Comparison of ENCODE assay signal across 10 mouse cellular contexts in genomic region chr8:102978161-102978581, GRCm38 (mm10).
DNase-seq lines count a peak whose midpoint lies in the region; ATAC-seq lines count a peak whose summit lies in the region.
"Had no signal": no experiment of that assay in that cellular context is flagged by ENCODE, and none has a peak within 500 bp of the region (broad histone marks: within the 10 kb centered on the region; RNA-seq: fewer than 3 reads in every experiment).

No protein-coding gene starts in this region.

- no peak overlapping the region for H3K4me2 ChIP-seq in embryonic facial prominence, embryonic 13.5 days
- no peak overlapping the region for H3K4me2 ChIP-seq in midbrain, embryonic 12.5 days (replicated peaks)

- peaks cover 28% of the 10 kb centered on the region for H3K4me1 ChIP-seq in embryonic facial prominence, embryonic 13.5 days
- H3K4me1 ChIP-seq in midbrain, embryonic 12.5 days = peaks cover 3% of the 10 kb centered on the region; the same call in 1 of the 2 replicates

- no peak overlapping the region for H3K4me3 ChIP-seq in embryonic facial prominence, embryonic 13.5 days
- H3K4me3 ChIP-seq in midbrain, embryonic 12.5 days = no peak overlapping the region

- H3K27ac ChIP-seq in embryonic facial prominence, embryonic 13.5 days = peak overlapping the region; percentile 57; the same call in 1 of the 2 replicates
- no peak overlapping the region for H3K27ac ChIP-seq in midbrain, embryonic 12.5 days (replicated peaks)

- H3K27me3 ChIP-seq in embryonic facial prominence, embryonic 13.5 days = no peaks in the 10 kb centered on the region
- H3K27me3 ChIP-seq in midbrain, embryonic 12.5 days = no peaks in the 10 kb centered on the region

- H3K9ac ChIP-seq in embryonic facial prominence, embryonic 13.5 days = no peak overlapping the region
- H3K9ac ChIP-seq in midbrain, embryonic 12.5 days (replicated peaks) = no peak overlapping the region

- 23% methylated on average over 7 of the region's 7 CpGs for whole genome bisulfite sequencing in embryonic facial prominence, embryonic 13.5 days
- whole genome bisulfite sequencing in midbrain, embryonic 12.5 days = 73% methylated on average over 7 of the region's 7 CpGs

- 0 out of 2 replicates have a peak, but pooled peaks have one; percentile 15 for ATAC-seq in embryonic facial prominence, embryonic 13.5 days (ENCODE audit: insufficient number of reproducible peaks, insufficient read depth, low FRiP score, low TSS enrichment, low read depth)
- 0 out of 2 replicates have a peak, but pooled peaks have one; percentile 41 for ATAC-seq in midbrain, embryonic 12.5 days (ENCODE audit: low FRiP score, low read depth)
- ATAC-seq: Patski had no signal

- H3K9me3 ChIP-seq in embryonic facial prominence, embryonic 13.5 days = no peaks in the 10 kb centered on the region
- no peaks in the 10 kb centered on the region for H3K9me3 ChIP-seq in midbrain, embryonic 12.5 days

- H3K36me3 ChIP-seq in embryonic facial prominence, embryonic 13.5 days = no peaks in the 10 kb centered on the region
- no peaks in the 10 kb centered on the region for H3K36me3 ChIP-seq in midbrain, embryonic 12.5 days

- peak; percentile 22 for DNase-seq in kidney, adult 9 months
- no peak for DNase-seq in kidney, adult 18-20 months
- DNase-seq in kidney, postnatal 25 days = peak; percentile 8 to 44
- no peak for DNase-seq in layer of hippocampus, adult 18-20 months (ENCODE audit: low spot score in 2 of 2)
- no peak for DNase-seq in layer of hippocampus, postnatal 10 days (ENCODE audit: low spot score in 2 of 2)
- no peak for DNase-seq in frontal cortex, postnatal 10 days (ENCODE audit: low spot score in 2 of 2)
- DNase-seq: layer of hippocampus, adult 9-11 months had no signal

Comparison
In these comparisons a context has a peak if more than half of its experiments do, and no peak if none do; other contexts are left out.
1. DNase-seq: peak in kidney, adult 9 months (single experiment) and kidney, postnatal 25 days (2 of 2); none in kidney, adult 18-20 months (single experiment), layer of hippocampus, adult 18-20 months (0 of 2), layer of hippocampus, postnatal 10 days (0 of 2) and frontal cortex, postnatal 10 days (0 of 2).